Mouse (Mus musculus): ENCODE data around the gene Tmcc3.
"Not testable (repeated sequence)": the region's sequence is repeated elsewhere in the genome, so short reads cannot be mapped to it uniquely, and the experiment has no call there.

The Tmcc3 gene

DNA sequence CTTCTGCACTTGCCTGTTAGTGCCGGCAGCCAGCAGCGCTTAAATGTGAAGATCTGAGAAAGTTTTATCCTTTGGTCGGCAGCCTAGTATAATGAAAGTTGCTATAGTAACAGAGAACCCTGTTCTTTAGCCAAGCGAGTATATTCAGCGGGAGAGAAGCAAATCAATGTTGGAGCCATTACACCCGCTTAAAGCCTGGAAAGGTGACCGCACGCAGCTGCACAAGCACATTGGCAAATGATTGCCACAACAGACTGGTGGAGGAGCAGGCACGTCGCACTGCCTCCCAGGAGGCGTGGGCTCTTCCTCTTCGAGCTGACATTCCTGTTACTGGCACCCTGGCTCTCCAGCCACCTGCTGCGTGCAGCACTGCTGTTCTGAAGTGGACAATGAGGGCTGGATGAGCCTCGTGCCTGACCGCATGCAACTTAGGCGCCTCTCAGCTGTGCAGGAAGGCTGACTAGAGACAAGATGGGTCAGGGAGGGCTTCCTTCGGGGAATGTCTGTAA is 273.2 kb downstream of the Tmcc3 start:
- no peak for DNase-seq (ENCODE audit: low spot score)

GRCm38 (mm10) chr10:94585819-94586218 is 274.1 kb downstream of the Tmcc3 start:
- DNase-seq (ENCODE audit: low spot score): no peak

GRCm38 (mm10) chr10:94588976-94589375 is 277.2 kb downstream of the Tmcc3 start:
- no peak for DNase-seq (ENCODE audit: low spot score)

DNA sequence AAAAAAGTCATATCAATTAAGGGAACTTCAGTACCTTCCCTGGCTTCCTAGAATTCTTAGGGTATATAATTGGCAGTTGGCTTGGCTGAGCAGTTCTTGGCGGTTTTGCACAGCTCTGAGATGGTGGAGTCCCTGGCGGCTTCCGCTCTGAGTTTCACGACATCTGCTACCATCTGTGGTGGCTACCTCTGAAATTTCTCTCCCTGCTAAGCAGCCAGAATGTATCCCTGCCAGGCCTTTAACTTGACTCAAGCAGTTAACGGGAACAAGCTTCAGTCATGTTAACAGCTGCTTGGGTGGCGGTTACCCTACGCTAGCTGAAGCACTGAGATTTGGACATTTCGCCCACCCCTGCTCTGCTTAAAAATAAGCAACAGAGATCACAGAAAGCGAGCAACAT is 284.0 kb downstream of the Tmcc3 start:
- no peak for DNase-seq (ENCODE audit: low spot score)

DNA sequence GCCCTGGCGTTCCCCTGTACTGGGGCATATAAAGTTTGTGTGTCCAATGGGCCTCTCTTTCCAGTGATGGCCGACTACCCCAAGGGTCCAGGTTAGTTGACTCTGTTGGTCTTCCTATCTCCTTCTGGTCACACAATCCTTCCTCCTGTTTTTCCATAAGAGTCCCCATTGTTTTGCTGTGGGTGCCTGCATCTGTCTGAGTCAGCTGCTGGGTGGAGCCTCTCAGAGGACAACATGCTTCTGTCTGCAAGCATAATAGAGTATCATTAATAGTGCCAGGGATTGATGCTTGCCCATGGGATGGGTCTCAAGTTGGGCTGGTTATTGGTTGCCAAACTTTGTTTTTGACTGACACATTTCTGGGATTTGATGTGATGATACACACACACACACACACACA is 288.1 kb downstream of the Tmcc3 start:
- not testable (repeated sequence) for DNase-seq (ENCODE audit: low spot score)

DNA sequence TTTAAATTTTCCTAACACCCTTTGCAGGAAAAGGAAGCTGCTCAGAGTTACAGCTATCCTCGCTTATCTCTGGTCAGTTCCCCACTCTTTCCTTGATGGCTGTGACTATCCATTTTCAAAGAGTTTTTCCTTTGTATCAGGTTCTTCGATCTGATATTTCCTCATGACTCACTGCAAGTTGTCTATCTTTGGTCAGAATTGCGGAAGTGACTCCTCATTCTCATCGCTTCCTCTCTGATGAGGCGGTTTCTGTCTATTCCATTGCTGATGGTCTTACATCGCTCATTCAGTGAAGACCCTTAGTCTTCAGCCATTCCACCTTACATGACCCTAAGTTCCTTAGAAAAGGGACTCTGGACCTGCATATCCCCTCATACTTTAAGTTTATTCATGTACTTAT is 289.3 kb downstream of the Tmcc3 start:
- no peak for DNase-seq (ENCODE audit: low spot score)

DNA sequence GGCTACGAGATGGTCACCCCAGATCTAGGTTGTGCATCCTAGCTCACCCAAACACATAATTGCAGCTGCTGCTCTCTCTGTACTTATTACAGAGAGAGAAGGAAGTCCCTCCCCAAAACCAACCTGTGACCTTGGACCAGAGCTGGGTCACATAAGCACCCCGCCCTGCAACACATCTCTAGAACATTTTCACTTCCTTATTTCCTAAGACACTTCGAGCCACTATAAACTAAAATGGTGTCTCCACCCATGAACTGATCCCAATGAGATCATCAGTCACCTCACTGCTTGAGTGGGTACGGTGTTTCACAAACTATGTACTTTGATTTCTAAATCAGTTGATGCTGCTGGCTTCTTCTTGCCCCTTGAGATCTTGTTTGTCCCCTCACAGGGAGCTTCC is 293.7 kb downstream of the Tmcc3 start:
- no peak for DNase-seq (ENCODE audit: low spot score)

DNA sequence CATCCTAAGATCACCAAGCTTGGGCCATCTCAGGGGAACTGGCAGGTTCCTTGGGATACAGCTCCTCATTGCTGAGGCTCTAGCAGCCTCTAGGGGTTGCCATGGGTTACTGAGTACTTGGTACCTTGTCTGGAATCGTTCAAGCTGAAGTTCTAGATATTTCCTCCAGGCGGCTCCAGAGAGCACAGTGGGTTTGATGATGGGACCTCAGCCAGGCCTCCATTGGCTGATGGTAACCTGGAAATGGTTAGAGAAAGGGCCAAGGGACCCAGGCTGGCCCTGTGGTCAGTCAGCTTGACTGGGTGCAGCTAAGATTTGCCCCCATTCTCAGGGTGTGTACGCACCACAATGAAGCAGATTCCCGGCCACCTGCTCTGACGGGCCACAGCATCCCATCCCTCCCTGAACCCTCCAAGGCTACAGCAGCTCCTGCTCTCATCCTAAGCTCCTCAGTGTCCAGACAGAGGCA is 297.6 kb downstream of the Tmcc3 start:
- peak; percentile 53 for DNase-seq (ENCODE audit: low spot score)

- DNase-seq (ENCODE audit: low spot score): no peak
Measured at GRCm38 (mm10) chr10:94611228-94611968, 299.6 kb downstream of the Tmcc3 start.

DNA sequence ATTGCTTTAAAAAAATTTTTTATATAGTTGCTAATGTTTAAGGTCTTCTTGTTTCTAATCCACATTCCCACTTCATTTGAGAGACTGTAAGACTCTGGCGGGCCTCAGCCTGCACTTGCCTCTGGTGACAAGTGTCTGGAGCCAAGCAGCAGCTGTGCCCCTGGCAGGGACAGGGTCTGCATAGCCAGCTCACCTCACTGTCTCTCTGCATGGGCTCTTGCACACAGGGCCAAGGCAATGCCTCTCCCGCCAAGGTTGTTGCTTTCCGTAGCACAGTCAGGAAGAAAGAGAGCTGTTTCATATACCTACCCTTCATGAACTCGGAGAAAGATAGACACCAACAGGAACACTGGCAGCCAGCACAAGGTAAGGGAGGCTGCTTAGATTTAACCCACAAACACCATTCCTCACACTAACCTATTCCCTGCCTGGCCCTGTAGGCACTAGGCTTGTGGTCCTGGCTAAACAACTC is 300.3 kb downstream of the Tmcc3 start:
- DNase-seq (ENCODE audit: low spot score): no peak

GRCm38 (mm10) chr10:94619586-94619985 is 307.8 kb downstream of the Tmcc3 start:
- DNase-seq (ENCODE audit: low spot score): no peak

DNA sequence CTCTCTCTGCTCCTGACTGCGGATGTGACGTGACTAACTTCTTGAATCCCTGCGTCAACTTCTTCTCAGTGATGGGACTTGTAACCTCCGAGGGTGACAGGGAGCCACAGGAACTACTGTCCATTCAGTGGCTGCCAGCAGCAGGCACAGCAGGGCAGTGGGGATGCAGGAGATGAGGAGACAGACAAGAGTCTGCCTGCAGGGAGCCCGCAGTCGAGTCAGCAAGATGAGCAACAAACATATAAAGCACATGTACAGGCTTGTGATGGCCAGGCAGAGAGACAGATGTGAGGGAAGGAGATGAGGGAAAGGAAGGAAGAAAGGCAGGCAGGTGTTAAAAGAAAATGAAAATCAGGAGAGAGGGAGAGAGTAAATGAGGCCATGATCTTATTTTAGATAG is 308.8 kb downstream of the Tmcc3 start:
- DNase-seq (ENCODE audit: low spot score): no peak

DNA sequence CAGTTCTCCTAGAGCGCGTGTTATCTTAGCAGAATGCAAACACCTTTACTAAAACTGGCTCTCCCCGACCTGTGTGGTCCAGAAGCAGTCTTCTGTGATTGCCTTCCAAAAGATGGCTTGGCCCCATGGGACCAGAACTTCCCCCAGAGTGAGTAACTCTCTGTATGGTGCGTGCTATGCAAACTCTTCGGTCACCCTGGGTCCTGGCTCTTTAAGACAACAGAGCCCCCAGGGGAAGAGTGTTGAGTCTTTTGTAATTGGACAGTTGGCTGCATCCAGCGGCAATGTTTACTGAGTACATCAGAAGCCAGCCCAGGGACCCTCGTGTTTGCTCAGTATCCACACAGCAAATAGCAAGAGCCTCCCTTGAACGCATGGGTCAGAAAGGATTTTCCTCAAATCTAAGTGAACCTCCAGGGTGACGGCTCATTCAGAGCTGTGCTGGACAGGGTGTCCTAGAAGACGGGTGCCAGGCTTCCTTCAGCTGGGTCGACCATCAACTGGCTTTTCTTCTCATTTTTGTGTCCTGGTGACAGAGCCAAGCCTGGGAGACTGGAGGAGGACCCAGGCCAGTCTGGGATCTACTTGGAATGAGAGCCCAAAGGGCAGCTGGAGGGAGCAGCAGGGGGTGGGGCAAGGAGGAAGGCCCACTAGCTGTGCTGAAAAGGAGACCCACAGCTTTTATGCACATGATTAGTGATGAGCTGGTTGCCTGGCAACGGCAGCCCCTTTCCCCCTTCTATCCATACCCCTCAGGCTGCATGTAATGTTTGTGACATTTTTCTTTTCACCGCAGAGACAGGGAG is 309.9 kb downstream of the Tmcc3 start:
- DNase-seq (ENCODE audit: low spot score): no peak

DNA sequence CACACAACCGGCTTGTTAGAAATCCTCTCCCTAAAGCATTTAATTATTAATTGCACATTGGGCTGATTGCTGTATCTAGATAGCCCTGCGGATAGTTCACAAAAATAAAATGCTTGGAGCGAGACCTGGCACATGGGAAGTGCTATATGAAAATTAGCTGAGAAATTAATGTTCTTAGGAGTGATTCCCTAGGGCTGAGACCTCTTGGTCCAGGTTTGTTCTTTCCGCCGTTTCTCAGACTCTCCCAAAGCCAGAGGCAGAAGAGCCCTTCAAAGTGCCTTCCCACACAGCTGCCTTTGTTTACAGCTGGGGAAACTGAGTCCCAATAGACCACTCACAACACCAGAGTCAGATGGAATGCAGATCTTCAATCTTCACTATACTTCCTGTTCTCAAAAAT is 310.5 kb downstream of the Tmcc3 start:
- DNase-seq (ENCODE audit: low spot score): no peak

- DNase-seq (ENCODE audit: low spot score): no peak
Measured at GRCm38 (mm10) chr10:94622828-94623227, 311.1 kb downstream of the Tmcc3 start.

GRCm38 (mm10) chr10:94623617-94624016 is 311.9 kb downstream of the Tmcc3 start:
- DNase-seq (ENCODE audit: low spot score): peak; percentile 79

DNA sequence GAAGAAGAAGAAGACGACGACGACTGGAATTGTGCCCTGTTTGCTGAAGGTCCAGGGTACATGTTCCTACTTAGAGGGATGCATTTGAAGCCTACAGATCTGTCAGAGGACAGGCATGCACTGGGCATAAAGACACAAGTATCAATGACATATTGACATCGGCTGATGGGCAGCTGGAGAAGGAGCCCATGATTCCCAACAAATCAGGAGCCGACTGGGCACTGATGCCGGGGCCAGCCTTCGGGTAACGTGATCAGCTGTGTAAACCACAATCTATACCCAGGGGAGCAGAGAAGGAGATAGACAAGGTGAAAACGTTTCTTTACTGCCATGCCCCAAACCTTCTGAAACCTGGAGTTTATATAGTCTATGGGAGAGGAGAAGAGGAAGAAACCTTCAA is 313.3 kb downstream of the Tmcc3 start:
- DNase-seq (ENCODE audit: low spot score): no peak

- DNase-seq (ENCODE audit: low spot score): no peak
Measured at GRCm38 (mm10) chr10:94625606-94626005, 313.9 kb downstream of the Tmcc3 start.

DNA sequence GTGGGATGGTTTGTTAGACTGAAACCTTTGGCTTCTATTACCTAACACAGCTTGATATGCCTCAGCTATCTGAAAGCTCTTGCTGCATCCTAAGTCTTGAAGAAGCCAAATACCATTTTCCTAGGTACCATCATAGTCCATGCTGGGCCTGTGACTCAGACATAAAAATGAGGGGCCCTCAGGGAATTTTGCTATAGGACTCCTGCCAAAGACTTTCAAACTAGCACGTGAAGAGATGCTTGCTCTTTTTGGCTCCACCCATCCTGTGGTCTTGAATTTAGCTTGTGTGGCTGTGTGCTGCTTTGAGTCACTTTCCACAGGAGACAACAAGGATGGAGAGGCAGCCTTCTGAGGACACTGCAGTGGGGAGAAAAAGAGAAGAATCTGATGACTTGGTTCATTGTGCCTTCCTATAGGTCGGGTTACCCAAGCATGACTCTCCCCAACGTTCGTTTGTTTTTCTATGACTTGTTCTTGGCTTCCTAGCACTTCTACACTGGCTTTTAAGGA is 319.1 kb downstream of the Tmcc3 start:
- DNase-seq (ENCODE audit: low spot score): no peak

GRCm38 (mm10) chr10:94631541-94632113 is 319.9 kb downstream of the Tmcc3 start:
- DNase-seq (ENCODE audit: low spot score): no peak

DNA sequence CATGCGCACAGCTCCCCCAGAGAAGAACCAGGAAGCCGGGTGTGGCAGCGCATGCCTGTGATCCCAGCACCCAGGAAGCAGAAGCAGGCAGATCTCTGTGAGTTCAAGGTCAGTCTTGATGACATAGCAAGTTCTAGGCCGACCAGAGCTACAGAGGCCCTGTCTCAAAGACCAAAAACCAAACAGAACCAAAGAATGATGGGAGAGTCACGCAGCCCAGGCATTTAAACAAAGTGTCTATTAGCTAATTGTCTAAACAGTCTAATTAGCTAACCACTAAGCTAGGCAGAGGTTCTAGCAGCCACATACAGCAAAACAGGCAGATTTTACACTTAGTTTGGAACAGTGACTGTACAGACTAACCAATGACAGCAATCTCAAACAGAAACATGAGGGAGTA is 320.5 kb downstream of the Tmcc3 start:
- no peak for DNase-seq (ENCODE audit: low spot score)

- DNase-seq (ENCODE audit: low spot score): no peak
Measured at GRCm38 (mm10) chr10:94638599-94638998, 326.9 kb downstream of the Tmcc3 start.
